Mouse (Mus musculus) spleen, adult 12 weeks (tissue): Measurements from ENCODE around the gene Slco1a6.

ENCODE experiments used
- DNase-seq: peaks from one replicate; pipeline ENCODE4 v3.0.0; 2022; ENCODE audit warnings: low spot score

Slco1a6 gene

GRCm38 (mm10) chr6:142035771-142036170 lies 172.6 kb downstream of the Slco1a6 start:
- DNase-seq: no peak
